Mouse (Mus musculus): ENCODE measurements around the gene Tmem259. TPM values are rescaled to one million over a fixed set of nuclear protein-coding genes. Genes with fewer than 3 reads are reported as not detected.
A peak's percentile ranks its signal among the peaks of the same experiment; 100 is the strongest.

Gene Tmem259
- polyA plus RNA-seq, 1 experiment from 2014 or later = 24.7 TPM

DNA sequence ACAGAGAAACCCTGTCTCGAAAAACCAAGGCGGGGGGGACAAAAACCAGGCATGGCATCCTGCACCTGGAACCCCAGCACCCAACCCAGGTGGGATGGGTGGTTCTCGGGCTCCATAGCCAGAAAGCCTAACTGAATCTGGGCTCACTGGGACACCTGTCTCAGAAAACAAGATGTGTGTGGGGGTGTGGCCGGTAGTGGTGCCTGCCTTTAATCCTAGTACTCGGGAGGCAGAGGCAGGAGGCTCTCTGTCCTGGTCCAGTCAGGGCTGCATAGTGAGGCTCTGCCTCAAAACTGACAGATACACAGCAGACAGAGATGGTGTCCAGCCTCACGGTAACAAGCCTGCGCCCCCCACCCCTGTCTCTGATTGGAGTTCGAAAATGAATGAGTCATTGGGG, 38.7 kb upstream of the Tmem259 start:
- Histone ChIP-seq H3K27ac (replicated peaks) (no peak overlapping the region), H3K9ac (replicated peaks) (no peak overlapping the region), H3K4me1 (no peaks in the 10 kb centered on the region), H3K4me2 (no peak overlapping the region), H3K9me3 (replicated peaks) (no peaks in the 10 kb centered on the region), H3K36me3 (no peaks in the 10 kb centered on the region), H3K27me3 (replicated peaks) (peaks cover 27% of the 10 kb centered on the region), H3K4me3 (replicated peaks) (no peak overlapping the region)
- no peak for ATAC-seq (ENCODE audit: low FRiP score)
- WGBS = 93% methylated on average over 8 of the region's 8 CpGs

DNA sequence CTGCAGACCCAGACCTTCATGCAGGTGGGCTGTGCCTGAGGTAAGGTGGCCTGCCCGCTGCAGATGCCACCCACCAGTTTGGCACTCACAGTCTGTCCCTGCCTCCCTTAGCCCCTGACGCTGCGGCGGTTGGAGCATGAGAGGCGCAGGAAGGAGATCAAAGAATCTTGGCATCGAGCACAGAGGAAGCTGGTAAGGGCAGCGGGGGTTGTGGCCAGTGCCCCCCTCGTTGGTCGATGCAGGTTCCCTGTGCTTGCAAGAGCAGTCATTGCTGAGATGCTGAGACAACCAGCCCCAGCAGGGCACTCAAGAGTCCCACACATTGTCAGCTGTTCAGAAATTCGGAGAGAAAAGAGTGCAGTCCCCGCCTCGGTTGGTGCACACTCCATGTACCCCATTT, 38.0 kb upstream of the Tmem259 start:
- no peaks in the 10 kb centered on the region for H3K9me3 ChIP-seq (replicated peaks)
- H3K9ac ChIP-seq (replicated peaks) = no peak overlapping the region
- ATAC-seq (ENCODE audit: low FRiP score) = no peak
- no peak overlapping the region for H3K4me2 ChIP-seq
- H3K36me3 ChIP-seq = no peaks in the 10 kb centered on the region
- H3K27ac ChIP-seq (replicated peaks) = no peak overlapping the region
- no peak overlapping the region for H3K4me3 ChIP-seq (replicated peaks)
- H3K4me1 ChIP-seq = no peaks in the 10 kb centered on the region
- peaks cover 29% of the 10 kb centered on the region for H3K27me3 ChIP-seq (replicated peaks)
- WGBS = 95% methylated on average over 12 of the region's 12 CpGs

DNA sequence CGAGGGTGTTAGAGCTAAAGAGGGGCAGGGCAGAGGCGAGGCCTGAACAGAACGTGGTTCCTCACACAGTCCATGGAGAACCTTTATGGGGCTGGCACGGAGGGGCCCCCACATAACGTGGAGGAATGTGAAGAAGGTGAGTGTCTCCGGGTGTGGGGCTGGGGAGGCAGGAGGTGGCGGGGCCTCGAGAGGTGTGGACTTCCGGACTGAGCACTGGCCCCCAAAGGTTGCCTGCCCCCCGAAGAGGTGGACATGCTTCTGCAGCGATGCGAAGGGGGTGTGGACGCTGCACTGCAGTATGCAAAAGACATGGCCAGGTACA, 37.2 kb upstream of the Tmem259 start:
- Histone ChIP-seq H3K4me2 (no peak overlapping the region), H3K4me3 (replicated peaks) (no peak overlapping the region), H3K9me3 (replicated peaks) (no peaks in the 10 kb centered on the region), H3K9ac (replicated peaks) (no peak overlapping the region), H3K27ac (replicated peaks) (no peak overlapping the region), H3K4me1 (no peaks in the 10 kb centered on the region), H3K36me3 (no peaks in the 10 kb centered on the region), H3K27me3 (replicated peaks) (peaks cover 36% of the 10 kb centered on the region)
- no peak for ATAC-seq (ENCODE audit: low FRiP score)
- WGBS = 89% methylated on average over 13 of the region's 13 CpGs

DNA sequence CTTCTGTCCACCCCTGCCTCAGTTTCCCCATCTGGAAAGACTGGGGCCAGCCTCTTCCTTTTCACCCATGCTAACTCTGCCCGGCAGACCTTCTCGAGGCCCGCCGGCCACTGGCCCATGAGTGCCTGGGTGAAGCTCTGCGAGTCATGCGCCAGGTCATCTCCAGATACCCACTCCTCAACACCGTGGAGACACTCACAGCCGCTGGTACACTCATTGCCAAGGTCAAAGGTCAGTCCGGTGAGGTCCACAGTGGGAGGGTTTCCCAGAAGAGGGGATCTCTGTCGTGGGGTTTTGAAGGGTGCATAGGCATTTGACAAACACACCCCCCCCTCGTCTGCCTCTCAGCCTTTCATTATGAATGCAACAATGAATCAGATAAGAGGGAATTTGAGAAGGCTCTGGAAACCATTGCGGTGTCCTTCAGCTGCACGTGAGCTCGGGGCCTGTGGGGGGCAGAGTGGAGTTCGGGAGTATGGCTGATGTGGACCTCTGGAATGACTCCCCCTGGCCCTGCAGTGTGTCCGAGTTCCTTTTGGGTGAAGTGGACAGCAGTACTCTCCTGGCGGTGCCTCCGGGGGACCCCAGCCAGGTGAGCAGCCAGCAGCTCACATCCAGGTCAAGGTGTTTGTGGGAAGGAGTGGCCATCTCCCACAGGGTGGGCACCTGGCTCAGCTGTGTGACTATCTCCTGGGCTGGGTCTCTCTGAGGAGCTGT, 36.6 kb upstream of the Tmem259 start:
- WGBS = 84% methylated on average over 18 of the region's 18 CpGs
- ATAC-seq (ENCODE audit: low FRiP score) = no peak
- no peaks in the 10 kb centered on the region for H3K9me3 ChIP-seq (replicated peaks)
- H3K27ac ChIP-seq (replicated peaks) = no peak overlapping the region
- no peaks in the 10 kb centered on the region for H3K4me1 ChIP-seq
- H3K4me3 ChIP-seq (replicated peaks) = no peak overlapping the region
- H3K4me2 ChIP-seq = no peak overlapping the region
- no peak overlapping the region for H3K9ac ChIP-seq (replicated peaks)
- peaks cover 40% of the 10 kb centered on the region for H3K27me3 ChIP-seq (replicated peaks)
- no peaks in the 10 kb centered on the region for H3K36me3 ChIP-seq

DNA sequence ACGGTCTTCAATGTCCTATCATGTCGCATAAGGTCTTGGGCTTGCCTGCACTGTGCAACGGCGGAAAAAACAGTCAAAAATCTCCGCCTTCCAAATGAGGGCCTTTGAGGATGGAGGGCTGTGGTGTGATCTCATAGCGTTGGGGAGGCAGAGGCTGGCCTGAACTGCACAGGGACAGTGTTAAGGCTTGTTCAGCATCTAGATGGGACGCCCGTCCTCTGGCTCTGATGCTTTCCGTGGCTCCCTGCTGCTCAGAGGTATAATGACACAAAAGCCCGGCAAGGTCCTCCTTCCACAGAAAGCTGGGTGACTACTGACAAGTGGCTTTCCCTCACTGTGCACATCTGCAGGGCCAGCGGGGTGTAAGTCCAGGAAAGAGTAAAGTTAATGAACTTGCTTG, 36.1 kb upstream of the Tmem259 start:
- ATAC-seq (ENCODE audit: low FRiP score) = no peak
- Histone ChIP-seq H3K4me3 (replicated peaks) (no peak overlapping the region), H3K27me3 (replicated peaks) (peaks cover 45% of the 10 kb centered on the region), H3K4me2 (no peak overlapping the region; the same call in 1 of the 2 replicates), H3K4me1 (no peaks in the 10 kb centered on the region), H3K36me3 (no peaks in the 10 kb centered on the region), H3K9ac (replicated peaks) (no peak overlapping the region), H3K9me3 (replicated peaks) (no peaks in the 10 kb centered on the region), H3K27ac (replicated peaks) (no peak overlapping the region)
- 32% methylated on average over 11 of the region's 11 CpGs for WGBS

DNA sequence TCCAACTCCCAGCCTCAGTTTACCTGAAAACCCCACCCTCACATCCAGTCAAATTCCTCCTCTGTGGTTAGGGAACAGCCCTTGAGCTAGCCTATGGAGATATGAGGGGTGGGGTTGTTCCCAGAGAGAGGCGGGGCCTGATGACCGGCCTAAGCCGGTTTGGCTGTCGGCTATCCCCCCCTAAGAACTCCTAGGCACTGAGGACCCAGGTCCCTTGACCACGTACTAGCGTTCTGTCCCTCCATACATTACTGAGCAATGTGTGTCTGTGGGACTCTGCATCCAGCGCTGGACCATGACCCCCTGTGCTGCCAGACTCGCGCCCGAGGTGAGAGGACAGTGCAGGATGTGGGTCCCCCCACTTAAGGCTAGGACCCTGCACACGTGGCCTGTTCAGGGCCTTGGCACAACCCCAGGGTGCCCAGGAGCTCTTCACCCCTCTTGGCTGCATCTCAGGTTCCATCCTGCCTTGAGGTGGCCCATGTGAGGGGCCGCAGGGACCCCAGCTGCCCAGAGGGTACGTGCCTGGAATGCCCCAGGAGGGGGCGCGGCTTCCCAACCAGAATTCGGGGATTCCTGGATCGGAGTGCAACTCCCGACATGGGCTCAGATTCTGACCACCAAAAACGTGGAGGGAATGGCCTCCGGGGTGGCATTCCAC, 35.5 kb upstream of the Tmem259 start:
- 10% methylated on average over 20 of the region's 20 CpGs for WGBS
- no peak for ATAC-seq (ENCODE audit: low FRiP score)
- H3K4me3 ChIP-seq (replicated peaks) = no peak overlapping the region
- H3K36me3 ChIP-seq = no peaks in the 10 kb centered on the region
- H3K4me1 ChIP-seq = no peaks in the 10 kb centered on the region
- peaks cover 51% of the 10 kb centered on the region for H3K27me3 ChIP-seq (replicated peaks)
- H3K4me2 ChIP-seq = peak overlapping the region; percentile 16
- no peak overlapping the region for H3K27ac ChIP-seq (replicated peaks)
- no peaks in the 10 kb centered on the region for H3K9me3 ChIP-seq (replicated peaks)
- H3K9ac ChIP-seq (replicated peaks) = no peak overlapping the region

DNA sequence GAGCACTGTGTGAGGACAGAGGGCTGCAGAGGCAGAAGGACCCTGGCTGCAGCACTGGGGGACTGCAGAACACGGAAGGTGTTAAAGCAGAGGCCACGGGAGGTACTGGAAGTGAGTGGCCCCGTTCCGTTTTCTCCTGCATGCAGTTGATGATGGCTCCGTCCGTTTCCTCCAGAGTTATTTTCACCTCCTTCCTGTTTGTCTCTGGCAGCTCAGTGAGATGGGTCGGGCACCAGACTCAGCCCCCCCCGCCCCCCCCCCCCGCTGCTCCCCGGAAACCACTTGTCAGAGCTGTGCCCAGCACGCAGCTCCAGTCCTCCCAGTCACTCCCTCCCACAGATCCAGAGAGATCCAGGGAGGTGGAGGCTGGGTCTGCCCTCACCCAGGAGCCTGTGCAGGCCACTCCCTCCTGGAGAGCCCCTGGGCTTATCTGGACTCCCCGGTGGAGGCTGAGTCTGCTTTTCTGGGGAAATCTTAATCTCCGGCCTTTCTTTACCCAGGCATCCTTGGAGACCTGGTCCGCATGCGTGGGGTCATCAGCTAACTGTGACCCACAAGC, 34.7 kb upstream of the Tmem259 start:
- ATAC-seq (ENCODE audit: low FRiP score) = no peak
- Histone ChIP-seq H3K9ac (replicated peaks) (no peak overlapping the region), H3K9me3 (replicated peaks) (no peaks in the 10 kb centered on the region), H3K27me3 (replicated peaks) (peaks cover 58% of the 10 kb centered on the region), H3K36me3 (no peaks in the 10 kb centered on the region), H3K4me2 (0 out of 2 replicates have a peak overlapping the region, but pooled peaks have one; percentile 13), H3K27ac (replicated peaks) (no peak overlapping the region), H3K4me3 (replicated peaks) (no peak overlapping the region), H3K4me1 (no peaks in the 10 kb centered on the region)
- 9% methylated on average over 13 of the region's 15 CpGs for WGBS

DNA sequence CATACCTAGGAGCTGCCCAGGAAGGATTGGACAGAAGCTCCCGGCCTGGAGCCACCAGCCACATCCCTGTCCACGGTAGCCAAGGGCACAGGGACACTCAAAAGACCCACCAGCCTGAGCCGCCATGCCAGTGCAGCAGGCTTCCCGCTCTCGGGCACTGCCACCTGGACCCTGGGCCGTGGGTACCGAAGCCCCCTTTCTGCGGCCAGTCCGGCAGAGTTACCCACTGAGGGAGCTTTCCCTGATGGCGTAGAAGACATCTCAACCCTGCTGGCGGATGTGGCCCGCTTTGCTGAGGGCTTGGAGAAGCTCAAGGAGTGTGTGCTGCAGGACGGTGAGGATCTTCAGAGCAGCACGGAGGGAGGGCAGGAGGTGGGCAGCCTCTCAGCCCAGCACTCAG, 33.6 kb upstream of the Tmem259 start:
- Histone ChIP-seq H3K4me2 (no peak overlapping the region), H3K36me3 (no peaks in the 10 kb centered on the region), H3K9ac (replicated peaks) (no peak overlapping the region), H3K4me3 (replicated peaks) (no peak overlapping the region), H3K4me1 (no peaks in the 10 kb centered on the region), H3K27me3 (replicated peaks) (peaks cover 69% of the 10 kb centered on the region), H3K27ac (replicated peaks) (no peak overlapping the region), H3K9me3 (replicated peaks) (no peaks in the 10 kb centered on the region)
- WGBS = 84% methylated on average over 14 of the region's 14 CpGs
- no peak for ATAC-seq (ENCODE audit: low FRiP score)

DNA sequence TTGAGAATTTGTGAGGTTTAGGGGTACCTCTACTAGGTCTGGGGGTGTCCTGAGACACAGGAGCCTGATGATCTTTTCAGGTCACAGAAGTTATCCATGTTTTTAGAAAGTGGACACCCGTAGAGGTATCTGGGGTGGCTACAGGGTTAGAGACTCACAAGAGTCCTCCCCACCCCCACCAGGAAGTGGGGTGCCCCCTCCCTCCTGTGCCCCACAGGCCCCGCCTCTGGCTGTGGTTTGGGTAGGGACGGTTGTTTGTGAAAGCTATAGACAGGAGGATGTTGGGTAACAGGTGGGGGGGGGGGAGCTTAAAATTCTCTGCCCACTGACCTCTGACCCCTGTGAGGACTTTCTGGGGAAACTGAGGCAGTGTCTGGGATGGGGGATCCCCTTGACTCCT, 33.2 kb upstream of the Tmem259 start:
- Histone ChIP-seq H3K9me3 (replicated peaks) (no peaks in the 10 kb centered on the region), H3K4me3 (replicated peaks) (no peak overlapping the region), H3K4me1 (no peaks in the 10 kb centered on the region), H3K9ac (replicated peaks) (no peak overlapping the region), H3K4me2 (no peak overlapping the region), H3K27me3 (replicated peaks) (peaks cover 73% of the 10 kb centered on the region), H3K36me3 (peaks cover 2% of the 10 kb centered on the region; the same call in 1 of the 2 replicates), H3K27ac (replicated peaks) (no peak overlapping the region)
- WGBS = 87% methylated on average over 3 of the region's 3 CpGs
- no peak for ATAC-seq (ENCODE audit: low FRiP score)

DNA sequence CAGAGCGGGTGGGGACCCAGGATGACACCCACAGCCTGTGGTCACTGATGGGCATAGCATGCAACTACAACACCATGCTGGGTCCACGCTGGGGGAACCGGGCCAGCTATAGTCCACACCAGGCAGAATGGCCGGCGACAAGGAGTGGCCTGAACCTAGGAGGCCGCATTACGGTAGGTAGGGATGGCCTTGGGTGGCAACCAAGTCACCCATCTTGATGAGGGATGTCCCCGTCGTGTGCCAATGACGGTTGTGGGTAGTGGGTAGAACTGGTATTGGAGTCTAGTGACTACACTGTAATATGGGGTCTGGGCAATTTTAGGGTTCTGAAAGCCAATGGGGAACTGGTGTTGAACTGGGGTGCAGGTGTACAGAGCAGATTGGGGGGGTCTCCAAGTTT, 32.8 kb upstream of the Tmem259 start:
- Histone ChIP-seq H3K27ac (replicated peaks) (no peak overlapping the region), H3K9ac (replicated peaks) (no peak overlapping the region), H3K4me2 (no peak overlapping the region), H3K9me3 (replicated peaks) (no peaks in the 10 kb centered on the region), H3K4me1 (no peaks in the 10 kb centered on the region), H3K27me3 (replicated peaks) (peaks cover 77% of the 10 kb centered on the region), H3K36me3 (peaks cover 6% of the 10 kb centered on the region), H3K4me3 (replicated peaks) (no peak overlapping the region)
- 85% methylated on average over 10 of the region's 10 CpGs for WGBS
- no peak for ATAC-seq (ENCODE audit: low FRiP score)

DNA sequence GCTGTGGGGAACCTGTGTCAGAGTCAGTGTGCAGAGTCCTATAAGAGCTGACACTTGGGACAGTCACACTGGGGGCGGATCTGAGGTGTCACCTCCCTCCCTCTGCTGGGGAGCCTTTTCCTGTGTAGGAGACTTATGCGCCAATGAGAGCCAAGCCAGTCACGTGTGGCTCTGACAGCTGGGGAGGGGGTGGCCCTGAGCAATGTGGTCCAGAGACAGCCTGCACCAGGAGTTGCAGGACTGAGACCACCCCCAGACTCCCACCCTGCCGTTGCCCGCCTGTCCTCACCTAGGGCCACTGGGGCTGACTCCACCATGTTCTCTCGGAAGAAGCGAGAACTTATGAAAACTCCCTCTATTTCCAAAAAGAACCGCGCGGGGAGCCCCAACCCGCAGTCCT, 32.4 kb upstream of the Tmem259 start, which contains the start of gene Arhgap45:
Gene Arhgap45, plus strand, starts transcription at position 143 of the 400 bp plus-strand sequence.
- Histone ChIP-seq H3K4me2 (no peak within 1 kb of the TSS), H3K9ac (replicated peaks) (no peak within 1 kb of the TSS), H3K36me3 (peaks cover 10% of the 10 kb centered on the region), H3K4me1 (no peaks in the 10 kb centered on the region), H3K27me3 (replicated peaks) (peaks cover 82% of the 10 kb centered on the region), H3K27ac (replicated peaks) (no peak within 1 kb of the TSS), H3K9me3 (replicated peaks) (peaks cover under 1% of the 10 kb centered on the region; the same call in 1 of the 2 replicates), H3K4me3 (replicated peaks) (no peak within 1 kb of the TSS)
- ATAC-seq (ENCODE audit: low FRiP score) = no peak
- 70% methylated on average over 11 of the region's 11 CpGs for WGBS

DNA sequence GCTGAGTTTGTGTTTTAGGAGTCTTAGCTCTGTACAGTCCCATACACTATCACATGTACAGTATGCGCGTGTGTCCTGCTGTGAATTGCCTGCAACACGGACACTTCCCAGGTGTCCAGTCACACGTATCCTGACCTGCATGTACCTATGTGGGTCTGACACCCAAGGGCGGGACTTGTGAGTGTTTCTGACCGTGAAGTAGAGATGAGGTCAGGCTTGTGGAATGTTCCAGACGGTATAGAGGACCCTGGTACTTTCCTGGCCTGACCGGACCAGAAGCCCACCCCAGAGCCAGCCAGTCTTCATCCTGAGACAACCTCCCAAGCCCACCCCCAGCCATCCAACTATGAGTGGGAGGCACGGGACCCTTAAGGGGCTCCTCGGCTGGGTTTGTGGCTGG, 31.5 kb upstream of the Tmem259 start:
- WGBS = 84% methylated on average over 10 of the region's 10 CpGs
- H3K4me2 ChIP-seq = no peak overlapping the region
- no peak for ATAC-seq (ENCODE audit: low FRiP score)
- no peak overlapping the region for H3K9ac ChIP-seq (replicated peaks)
- H3K4me3 ChIP-seq (replicated peaks) = no peak overlapping the region
- H3K4me1 ChIP-seq = no peaks in the 10 kb centered on the region
- no peak overlapping the region for H3K27ac ChIP-seq (replicated peaks)
- H3K27me3 ChIP-seq (replicated peaks) = peaks cover 77% of the 10 kb centered on the region
- peaks cover 10% of the 10 kb centered on the region for H3K9me3 ChIP-seq (replicated peaks)
- peaks cover 19% of the 10 kb centered on the region for H3K36me3 ChIP-seq

All from neural tube, embryonic 15.5 days (tissue).